Mouse (Mus musculus) MEL (cell line): ENCODE data around the gene Ezh1. TPM values are rescaled to one million over a fixed set of nuclear protein-coding genes. Genes with fewer than 3 reads are reported as not detected.

Experiments used
- DNase-seq: peaks from one replicate; pipeline ENCODE4 v3.0.0; 2011; ENCODE audit warnings: low read depth, low spot score
- H3K27ac ChIP-seq: 2 replicates; pipeline ENCODE4 v1.5.1; 2012; ENCODE audit warnings: low read depth, mild to moderate bottlenecking, control low read depth, low read length, moderate library complexity; ENCODE audit not compliant: control insufficient read depth
- H3K27me3 ChIP-seq, 2 experiments: fragments of 150-350 bp in 1 of 2; sonication (generic) in 1 of 2; 2 replicates each; pipeline ENCODE4 v1.6.1; 2012; ENCODE audit warnings: low read length in 2 of 2, mild to moderate bottlenecking in 2 of 2, improper control_type of control experiment in 1 of 2, moderate library complexity in 1 of 2; ENCODE audit not compliant: insufficient read depth in 2 of 2, control insufficient read depth in 1 of 2
- H3K36me3 ChIP-seq, 2 experiments: 2 replicates each; pipeline ENCODE4 v1.6.1; 2012 to 2014; ENCODE audit warnings: low read length in 2 of 2, improper control_type of control experiment in 1 of 2, inconsistent platforms in 1 of 2, mild to moderate bottlenecking in 1 of 2; ENCODE audit not compliant: insufficient read depth in 2 of 2, control insufficient read depth in 1 of 2
- H3K4me1 ChIP-seq, 2 experiments: fragments of 150-350 bp in 1 of 2; sonication (generic) in 1 of 2; 2 replicates each; pipeline ENCODE4 v1.6.1; 2012; ENCODE audit warnings: low read length in 2 of 2, improper control_type of control experiment in 1 of 2, mild to moderate bottlenecking in 1 of 2; ENCODE audit not compliant: insufficient read depth in 2 of 2, control insufficient read depth in 1 of 2
- H3K4me3 ChIP-seq, 2 experiments: fragments of 150-350 bp in 1 of 2; sonication (generic) in 1 of 2; 2 replicates each; pipeline ENCODE4 v1.5.1; 2012; ENCODE audit warnings: low read depth in 2 of 2, low read length in 2 of 2, mild to moderate bottlenecking in 2 of 2, moderate library complexity in 2 of 2, control low read depth in 1 of 2, improper control_type of control experiment in 1 of 2; ENCODE audit not compliant: control insufficient read depth in 1 of 2, insufficient read depth in 1 of 2
- H3K79me2 ChIP-seq: 2 replicates; pipeline ENCODE4 v1.6.1; 2012; ENCODE audit warnings: mild to moderate bottlenecking, low read length, moderate library complexity; ENCODE audit not compliant: control insufficient read depth, poor library complexity, insufficient read depth
- H3K9ac ChIP-seq: 2 replicates; pipeline ENCODE4 v1.6.1; 2012; ENCODE audit warnings: low read depth, mild to moderate bottlenecking, control low read depth, low read length, moderate library complexity; ENCODE audit not compliant: control insufficient read depth, poor library complexity, severe bottlenecking
- H3K9me3 ChIP-seq: fragments of 150-350 bp; sonication (generic); replicated peaks from 2 replicates; pipeline ENCODE4 v1.6.1; 2012; ENCODE audit warnings: mild to moderate bottlenecking, low read length, improper control_type of control experiment, moderate library complexity; ENCODE audit not compliant: insufficient read depth
- BHLHE40 ChIP-seq: IDR thresholded peaks from 2 replicates; pipeline ENCODE4 v1.6.1; 2012; ENCODE audit warnings: low read depth, mild to moderate bottlenecking, inconsistent platforms, low read length, improper control_type of control experiment, borderline replicate concordance
- CHD2 ChIP-seq: IDR thresholded peaks from 2 replicates; pipeline ENCODE4 v1.6.1; 2011; ENCODE audit warnings: low read length, improper control_type of control experiment
- EP300 ChIP-seq, 2 experiments: IDR thresholded peaks; 2 replicates each; pipeline ENCODE4 v1.6.1; 2011; ENCODE audit warnings: improper control_type of control experiment in 2 of 2, low read length in 2 of 2, low read depth in 1 of 2, mild to moderate bottlenecking in 1 of 2
- GABPA ChIP-seq: IDR thresholded peaks from 2 replicates; pipeline ENCODE4 v1.6.1; 2012; ENCODE audit warnings: low read depth, mild to moderate bottlenecking, inconsistent platforms, low read length, improper control_type of control experiment, moderate library complexity
- GATA1 ChIP-seq: IDR thresholded peaks from 2 replicates; pipeline ENCODE4 v1.6.1; 2011; ENCODE audit warnings: low read depth, low read length, improper control_type of control experiment
- HCFC1 ChIP-seq: IDR thresholded peaks from 2 replicates; pipeline ENCODE4 v1.6.1; 2012; ENCODE audit warnings: low read depth, mild to moderate bottlenecking, inconsistent platforms, low read length, improper control_type of control experiment, moderate library complexity
- JUND ChIP-seq: IDR thresholded peaks from 2 replicates; pipeline ENCODE4 v1.6.1; 2011; ENCODE audit warnings: low read depth, mild to moderate bottlenecking, improper control_type of control experiment, low read length
- KAT2A ChIP-seq: conservative IDR thresholded peaks from 2 replicates; pipeline ENCODE4 v1.6.1; 2012; ENCODE audit warnings: low read depth, low read length, improper control_type of control experiment, inconsistent platforms
- MAFK ChIP-seq: IDR thresholded peaks from 2 replicates; pipeline ENCODE4 v1.6.1; 2011; ENCODE audit warnings: low read depth, mild to moderate bottlenecking, low read length, improper control_type of control experiment, borderline replicate concordance
- MAZ ChIP-seq: IDR thresholded peaks from 2 replicates; pipeline ENCODE4 v1.6.1; 2012; ENCODE audit warnings: low read depth, mild to moderate bottlenecking, inconsistent platforms, low read length, improper control_type of control experiment
- MEF2A ChIP-seq: IDR thresholded peaks from 2 replicates; pipeline ENCODE4 v1.6.1; 2014; ENCODE audit warnings: low read depth, mild to moderate bottlenecking, inconsistent platforms, low read length, improper control_type of control experiment; ENCODE audit not compliant: poor library complexity, insufficient replicate concordance, severe bottlenecking; ENCODE audit errors: extremely low read depth
- MXI1 ChIP-seq: IDR thresholded peaks from 2 replicates; pipeline ENCODE4 v1.6.1; 2011; ENCODE audit warnings: mild to moderate bottlenecking, low read depth, low read length, improper control_type of control experiment
- MYB ChIP-seq: IDR thresholded peaks from 2 replicates; pipeline ENCODE4 v1.6.1; 2011; ENCODE audit warnings: mild to moderate bottlenecking, low read depth, low read length, improper control_type of control experiment
- NELFE ChIP-seq: IDR thresholded peaks from 2 replicates; pipeline ENCODE4 v1.6.1; 2011; ENCODE audit warnings: low read depth, low read length, improper control_type of control experiment
- NRF1 ChIP-seq: IDR thresholded peaks from 2 replicates; pipeline ENCODE4 v1.6.1; 2014; ENCODE audit warnings: low read depth, mild to moderate bottlenecking, inconsistent platforms, low read length, improper control_type of control experiment, moderate library complexity; ENCODE audit not compliant: poor library complexity, insufficient read depth, severe bottlenecking
- POLR2A ChIP-seq, 2 experiments: IDR thresholded peaks; 2 replicates each; pipeline ENCODE4 v1.6.1; 2011 to 2012; ENCODE audit warnings: low read length in 2 of 2, mild to moderate bottlenecking in 2 of 2, control low read depth in 1 of 2, improper control_type of control experiment in 1 of 2, low read depth in 1 of 2, moderate library complexity in 1 of 2; ENCODE audit not compliant: control insufficient read depth in 1 of 2, insufficient read depth in 1 of 2, poor library complexity in 1 of 2
- POLR2AphosphoS2 ChIP-seq: IDR thresholded peaks from 2 replicates; pipeline ENCODE4 v1.6.1; 2011; ENCODE audit warnings: low read length, improper control_type of control experiment
- POLR2AphosphoS5 ChIP-seq: IDR thresholded peaks from 2 replicates; pipeline ENCODE4 v1.6.1; 2012; ENCODE audit warnings: low read depth, borderline replicate concordance, mild to moderate bottlenecking, inconsistent platforms, low read length, moderate library complexity, mixed read lengths
- RCOR1 ChIP-seq: IDR thresholded peaks from 2 replicates; pipeline ENCODE4 v1.6.1; 2012; ENCODE audit warnings: low read depth, mild to moderate bottlenecking, inconsistent platforms, low read length, improper control_type of control experiment
- SIN3A ChIP-seq: IDR thresholded peaks from 2 replicates; pipeline ENCODE4 v1.6.1; 2012; ENCODE audit warnings: low read length, improper control_type of control experiment, inconsistent platforms
- TCF12 ChIP-seq: IDR thresholded peaks from 2 replicates; pipeline ENCODE4 v1.6.1; 2014; ENCODE audit warnings: low read depth, mild to moderate bottlenecking, inconsistent platforms, low read length, improper control_type of control experiment, moderate library complexity
- UBTF ChIP-seq: IDR thresholded peaks from 2 replicates; pipeline ENCODE4 v1.6.1; 2012; ENCODE audit warnings: low read depth, mild to moderate bottlenecking, inconsistent platforms, low read length, improper control_type of control experiment, moderate library complexity, borderline replicate concordance; ENCODE audit not compliant: insufficient read depth
- ZNF384 ChIP-seq: IDR thresholded peaks from 2 replicates; pipeline ENCODE4 v1.6.1; 2012; ENCODE audit warnings: low read depth, mild to moderate bottlenecking, inconsistent platforms, low read length, improper control_type of control experiment
- polyA plus RNA-seq, 2 experiments: library from polyadenylated mRNA; stranded (reverse) in 1 of 2; unstranded in 1 of 2; fragments of >175 nt in 1 of 2; fragments of >200 nt in 1 of 2; gene quantifications; 2 replicates each; pipeline versions ENCODE4 v1.2.1 to v1.2.4; 2012; ENCODE audit warnings: low replicate concordance in 2 of 2, low read depth in 1 of 2; ENCODE audit not compliant: insufficient read length in 2 of 2, insufficient read depth in 1 of 2, missing spikeins in 1 of 2
- total RNA-seq: library from RNA; depleted of rRNA; stranded (reverse); fragments of 300-350 nt; gene quantifications from 2 replicates; pipeline ENCODE4 v1.2.3, GENCODE M21; 2012

The Ezh1 gene
- total and polyA plus RNA-seq, 3 experiments: 5.0 to 8.4 TPM; not detected in 1

- DNase-seq: no peak
- H3K27ac ChIP-seq: no peak overlapping the region
- no peak overlapping the region for H3K4me3 ChIP-seq
- peaks cover 10 to 26% of the 10 kb centered on the region in 2 experiments for H3K4me1 ChIP-seq
- H3K36me3 ChIP-seq: peaks cover 0 to 23% of the 10 kb centered on the region in 2 experiments; a peak in 3 of 4 replicates
- no peaks in the 10 kb centered on the region for H3K27me3 ChIP-seq
- H3K79me2 ChIP-seq: no peaks in the 10 kb centered on the region
- H3K9ac ChIP-seq: no peak overlapping the region
- no peaks in the 10 kb centered on the region for H3K9me3 ChIP-seq
- no peak for TF ChIP-seq UBTF
- no peak for TF ChIP-seq MYB
- TF ChIP-seq GATA1: no peak
- no peak for TF ChIP-seq ZNF384
- TF ChIP-seq SIN3A: no peak
- TF ChIP-seq MAFK: no peak
- TF ChIP-seq GABPA: no peak
- no peak for TF ChIP-seq POLR2AphosphoS5
- TF ChIP-seq NELFE: no peak
- TF ChIP-seq, all 39 proteins: peak for 0
Measured at GRCm38 (mm10) chr11:101193076-101193475, 33.2 kb downstream of the Ezh1 start.

- Histone ChIP-seq H3K27me3 (no peaks in the 10 kb centered on the region), H3K9me3 (no peaks in the 10 kb centered on the region)
- TF ChIP-seq TCF12 (no peak), MXI1 (no peak), ZNF384 (no peak), BHLHE40 (no peak), MEF2A (no peak), POLR2A (IDR thresholded peaks at IDR 0.05; ENCODE audit: control insufficient read depth in 1 of 2, insufficient read depth in 1 of 2, low read depth in 1 of 2, low read length in 2 of 2, poor library complexity in 1 of 2) (no peak), JUND (no peak), NRF1 (no peak), MAZ (no peak), EP300 (IDR thresholded peaks at IDR 0.05; ENCODE audit: low read depth in 1 of 2, low read length in 2 of 2) (no peak), CHD2 (no peak), KAT2A (no peak), GABPA (no peak), RCOR1 (no peak), HCFC1 (no peak), POLR2AphosphoS2 (no peak)
- TF ChIP-seq, all 39 proteins: peak for 0
- Histone ChIP-seq H3K9ac (no peak overlapping the region), H3K27ac (no peak overlapping the region), H3K4me3 (no peak overlapping the region), H3K36me3 (peaks cover 0 to 23% of the 10 kb centered on the region in 2 experiments; a peak in 3 of 4 replicates), H3K79me2 (no peaks in the 10 kb centered on the region), H3K4me1 (peaks cover 10 to 26% of the 10 kb centered on the region in 2 experiments)
- no peak for DNase-seq
Measured at GRCm38 (mm10) chr11:101192646-101193045, 33.6 kb downstream of the Ezh1 start.
